Mouse (Mus musculus) CH12.LX (cell line): ENCODE measurements around the gene Pde4d. TPM values are rescaled to one million over a fixed set of nuclear protein-coding genes. Genes with fewer than 3 reads are reported as not detected.

Experiments used
- DNase-seq: peaks from one replicate; pipeline ENCODE4 v3.0.0-alpha.2; 2013; ENCODE audit errors: extremely low read depth
- H3K27ac ChIP-seq: 2 replicates; pipeline ENCODE4 v1.5.1; 2012; ENCODE audit warnings: low read depth, mild to moderate bottlenecking, control low read depth, moderate library complexity; ENCODE audit not compliant: insufficient read depth
- H3K27me3 ChIP-seq: replicated peaks from 2 replicates; pipeline ENCODE3; 2012; ENCODE audit warnings: inconsistent platforms
- H3K36me3 ChIP-seq, 2 experiments: replicated peaks in 1 of 2; 2 replicates each; pipeline versions ENCODE3 to v1.6.1; 2012; ENCODE audit warnings: inconsistent platforms in 1 of 2, low read length in 1 of 2, mild to moderate bottlenecking in 1 of 2, mixed read lengths in 1 of 2, moderate library complexity in 1 of 2; ENCODE audit not compliant: control insufficient read depth in 1 of 2, insufficient read depth in 1 of 2
- H3K4me1 ChIP-seq, 2 experiments: 2 replicates each; pipeline ENCODE4 v1.6.1; 2012; ENCODE audit warnings: inconsistent platforms in 1 of 2, moderate library complexity in 1 of 2; ENCODE audit not compliant: insufficient read depth in 2 of 2, control insufficient read depth in 1 of 2
- H3K4me2 ChIP-seq: 2 replicates; pipeline ENCODE4 v1.6.1; 2012; ENCODE audit warnings: low read depth, mild to moderate bottlenecking, control low read depth; ENCODE audit not compliant: poor library complexity, insufficient read depth, severe bottlenecking
- H3K4me3 ChIP-seq, 3 experiments: fragments of 150-350 bp in 1 of 3; sonication (generic) in 1 of 3; replicated peaks in 1 of 3; 2 replicates each; pipeline versions ENCODE3 to v1.5.1; 2011 to 2012; ENCODE audit warnings: low read depth in 2 of 3, low read length in 2 of 3, mild to moderate bottlenecking in 2 of 3, moderate library complexity in 2 of 3, control low read depth in 1 of 3, improper control_type of control experiment in 1 of 3, inconsistent platforms in 1 of 3, mixed read lengths in 1 of 3; ENCODE audit not compliant: poor library complexity in 1 of 3
- H3K79me2 ChIP-seq: replicated peaks from 2 replicates; pipeline ENCODE4 v1.6.1; 2012; ENCODE audit warnings: mild to moderate bottlenecking, moderate library complexity; ENCODE audit not compliant: control insufficient read depth, poor library complexity, insufficient read depth, severe bottlenecking; ENCODE audit errors: extremely low read depth
- H3K9ac ChIP-seq: 2 replicates; pipeline ENCODE4 v1.6.1; 2012; ENCODE audit warnings: low read depth, mild to moderate bottlenecking, control low read depth, moderate library complexity; ENCODE audit not compliant: insufficient read depth
- H3K9me3 ChIP-seq: replicated peaks from 2 replicates; pipeline ENCODE3; 2012; ENCODE audit warnings: low read length, inconsistent platforms, mixed read lengths
- BHLHE40 ChIP-seq: IDR thresholded peaks from 2 replicates; pipeline ENCODE4 v1.6.1; 2011; ENCODE audit warnings: mild to moderate bottlenecking, low read depth, low read length, improper control_type of control experiment
- CHD2 ChIP-seq: IDR thresholded peaks from 2 replicates; pipeline ENCODE4 v1.6.1; 2011; ENCODE audit warnings: low read length, improper control_type of control experiment
- E2F4 ChIP-seq: IDR thresholded peaks from 2 replicates; pipeline ENCODE4 v1.6.1; 2011; ENCODE audit warnings: low read depth, low read length, improper control_type of control experiment; ENCODE audit not compliant: insufficient replicate concordance
- ETS1 ChIP-seq: conservative IDR thresholded peaks from 2 replicates; pipeline ENCODE4 v1.6.1; 2012; ENCODE audit warnings: low read depth, mild to moderate bottlenecking, inconsistent platforms, low read length, improper control_type of control experiment, moderate library complexity
- KAT2A ChIP-seq: IDR thresholded peaks from 2 replicates; pipeline ENCODE4 v1.6.1; 2012; ENCODE audit warnings: low read length, improper control_type of control experiment, inconsistent platforms; ENCODE audit not compliant: insufficient replicate concordance
- MYC ChIP-seq: IDR thresholded peaks from 2 replicates; pipeline ENCODE4 v1.6.1; 2011; ENCODE audit warnings: low read depth, mild to moderate bottlenecking, improper control_type of control experiment, low read length
- NRF1 ChIP-seq: IDR thresholded peaks from 2 replicates; pipeline ENCODE4 v1.6.1; 2014; ENCODE audit warnings: low read depth, mild to moderate bottlenecking, inconsistent platforms, low read length, improper control_type of control experiment, moderate library complexity
- PAX5 ChIP-seq: IDR thresholded peaks from 2 replicates; pipeline ENCODE4 v1.6.1; 2012; ENCODE audit warnings: low read length, inconsistent platforms, mixed read lengths
- POLR2A ChIP-seq: IDR thresholded peaks from 2 replicates; pipeline ENCODE4 v1.6.1; 2011; ENCODE audit warnings: low read depth, mild to moderate bottlenecking, improper control_type of control experiment, low read length
- POLR2AphosphoS2 ChIP-seq: IDR thresholded peaks from 2 replicates; pipeline ENCODE4 v1.6.1; 2011; ENCODE audit warnings: low read depth, low read length, improper control_type of control experiment
- RAD21 ChIP-seq: IDR thresholded peaks from 2 replicates; pipeline ENCODE4 v1.6.1; 2011; ENCODE audit warnings: low read depth, mild to moderate bottlenecking, low read length, improper control_type of control experiment, moderate library complexity
- SMC3 ChIP-seq: IDR thresholded peaks from 2 replicates; pipeline ENCODE4 v1.6.1; 2011; ENCODE audit warnings: low read depth, low read length, improper control_type of control experiment
- USF2 ChIP-seq: conservative IDR thresholded peaks from 2 replicates; pipeline ENCODE4 v1.6.1; 2011; ENCODE audit warnings: low read depth, low read length, improper control_type of control experiment
- ZKSCAN1 ChIP-seq: IDR thresholded peaks from 2 replicates; pipeline ENCODE4 v1.6.1; 2012; ENCODE audit warnings: low read depth, inconsistent platforms, low read length, improper control_type of control experiment, borderline replicate concordance
- dilution Hi-C: fragments of 300-500 bp; cut with MboI; formaldehyde crosslinking; loops from 2 replicates; pipeline ENCODE4 v1.14.3; 2020; ENCODE audit warnings: low sequenced_read_pairs; ENCODE audit not compliant: extremely low pct_unique_long_range_greater_than_20kb, extremely low pct_ligation_motif_present
- in situ Hi-C: fragments of 300-500 bp; cut with MboI; formaldehyde crosslinking; loops from 3 replicates; pipeline ENCODE4 v1.14.3; 2019; ENCODE audit warnings: low sequenced_read_pairs, low pct_ligation_motif_present, low pct_unique_long_range_greater_than_20kb, mixed read lengths
- polyA plus RNA-seq: library from polyadenylated mRNA; unstranded; fragments of >175 nt; gene quantifications from 2 replicates; pipeline ENCODE4 v1.2.1, GENCODE M21; 2012; ENCODE audit warnings: low read depth; ENCODE audit not compliant: insufficient read length
- total RNA-seq, 2 experiments: library from RNA; depleted of rRNA; stranded (reverse); fragments of 300-350 nt in 1 of 2; fragments of >200 nt in 1 of 2; gene quantifications; 2 replicates each; pipeline ENCODE4 v1.2.3; 2012 to 2014

Pde4d gene
- total and polyA plus RNA-seq, 3 experiments = not detected

- H3K27me3 ChIP-seq = no peaks in the 10 kb centered on the region
- H3K4me2 ChIP-seq = no peak overlapping the region
- dilution Hi-C loops (no loop called here), in situ Hi-C loops (no loop called here)
- H3K27ac ChIP-seq = no peak overlapping the region
- no peaks in the 10 kb centered on the region for H3K4me1 ChIP-seq
- peaks cover 10% of the 10 kb centered on the region for H3K9me3 ChIP-seq
- no peak overlapping the region for H3K4me3 ChIP-seq
- no peak overlapping the region for H3K9ac ChIP-seq
- no peak for TF ChIP-seq SMC3
- no peak for TF ChIP-seq MYC
- no peak for TF ChIP-seq ETS1
- TF ChIP-seq USF2 = no peak
- TF ChIP-seq POLR2AphosphoS2 = no peak
- no peak for TF ChIP-seq E2F4
- no peak for TF ChIP-seq KAT2A
- TF ChIP-seq RAD21 = no peak
- H3K36me3 ChIP-seq = no peaks in the 10 kb centered on the region
- DNase-seq = no peak
- no peaks in the 10 kb centered on the region for H3K79me2 ChIP-seq
Measured at GRCm38 (mm10) chr13:109992775-109993505, 1543.2 kb downstream of the Pde4d start.

- Histone ChIP-seq H3K79me2 (no peaks in the 10 kb centered on the region), H3K9me3 (peaks cover 10% of the 10 kb centered on the region), H3K27me3 (no peaks in the 10 kb centered on the region), H3K4me2 (no peak overlapping the region), H3K4me1 (no peaks in the 10 kb centered on the region), H3K4me3 (no peak overlapping the region), H3K9ac (no peak overlapping the region), H3K36me3 (no peaks in the 10 kb centered on the region), H3K27ac (no peak overlapping the region)
- no peak for TF ChIP-seq NRF1
- no peak for TF ChIP-seq POLR2AphosphoS2
- TF ChIP-seq SMC3 = no peak
- TF ChIP-seq USF2 = no peak
- TF ChIP-seq BHLHE40 = no peak
- no peak for TF ChIP-seq PAX5
- no peak for TF ChIP-seq ZKSCAN1
- no peak for TF ChIP-seq CHD2
- no peak for TF ChIP-seq POLR2A
- dilution Hi-C loops = no loop called here
- DNase-seq = no peak
- in situ Hi-C loops = no loop called here
Measured at GRCm38 (mm10) chr13:109994240-109994764, 1544.6 kb downstream of the Pde4d start.
